In genomic region chr2:178840975-178841374, GRCm38 (mm10) we compare ENCODE assay signal across 10 mouse cellular contexts.
DNase-seq lines count a peak whose midpoint lies in the region; ATAC-seq lines count a peak whose summit lies in the region.
"Had no signal": no experiment of that assay in that cellular context is flagged by ENCODE, and none has a peak within 500 bp of the region (broad histone marks: within the 10 kb centered on the region; RNA-seq: fewer than 3 reads in every experiment).

No protein-coding gene starts in this region.

- intact Hi-C loops in heart, postnatal 36 days (cut with DNase I), result no loop called here

- H3K27me3 ChIP-seq in hindbrain, embryonic 15.5 days, result no peaks in the 10 kb centered on the region
- no peaks in the 10 kb centered on the region for H3K27me3 ChIP-seq in hindbrain, embryonic 11.5 days (ENCODE audit: control insufficient read depth, insufficient read depth, low read length)
- no peaks in the 10 kb centered on the region for H3K27me3 ChIP-seq in liver, embryonic 12.5 days (replicated peaks)
- H3K27me3 ChIP-seq: CH12.LX had no signal

- H3K9ac ChIP-seq in hindbrain, embryonic 15.5 days, result no peak overlapping the region
- no peak overlapping the region for H3K9ac ChIP-seq in hindbrain, embryonic 11.5 days (ENCODE audit: low read depth, low read length)
- no peak overlapping the region for H3K9ac ChIP-seq in liver, embryonic 12.5 days
- H3K9ac ChIP-seq: limb, embryonic 15.5 days had no signal

- peak; percentile 49 for ATAC-seq in hindbrain, embryonic 15.5 days (ENCODE audit: low FRiP score, low read depth)
- no peak for ATAC-seq in hindbrain, embryonic 11.5 days (ENCODE audit: low FRiP score)
- no peak for ATAC-seq in liver, embryonic 12.5 days

- no peaks in the 10 kb centered on the region for H3K36me3 ChIP-seq in hindbrain, embryonic 15.5 days
- no peaks in the 10 kb centered on the region for H3K36me3 ChIP-seq in hindbrain, embryonic 11.5 days (ENCODE audit: control insufficient read depth, insufficient read depth, low read length)
- H3K36me3 ChIP-seq in liver, embryonic 12.5 days, result no peaks in the 10 kb centered on the region
- H3K36me3 ChIP-seq: limb, embryonic 15.5 days had no signal

- no peak for DNase-seq in hindbrain, embryonic 11.5 days (ENCODE audit: low spot score)
- peak; percentile 64 for DNase-seq in brain, adult 2 months (ENCODE audit: low read depth, low spot score)
- DNase-seq in gastrocnemius, adult 18-20 months (ENCODE audit: low spot score), result peak; percentile 75
- DNase-seq in heart, postnatal 36 days, result peak; percentile 65 to 76
- DNase-seq in ovary, postnatal 14 days (ENCODE audit: low spot score), result no peak
- no peak for DNase-seq in spleen, adult 18-20 months

- H3K9me3 ChIP-seq in hindbrain, embryonic 15.5 days, result no peaks in the 10 kb centered on the region
- H3K9me3 ChIP-seq in hindbrain, embryonic 11.5 days (ENCODE audit: control insufficient read depth, low read length), result no peaks in the 10 kb centered on the region
- no peaks in the 10 kb centered on the region for H3K9me3 ChIP-seq in liver, embryonic 12.5 days (replicated peaks)
- H3K9me3 ChIP-seq: limb, embryonic 15.5 days had no signal

- whole genome bisulfite sequencing in hindbrain, embryonic 15.5 days, result 47% methylated on average over 2 of the region's 2 CpGs
- WGBS in hindbrain, embryonic 11.5 days, result 73% methylated on average over 2 of the region's 2 CpGs
- WGBS in liver, embryonic 12.5 days (ENCODE audit: insufficient replicate concordance), result 46% methylated on average over 2 of the region's 2 CpGs

- H3K27ac ChIP-seq in hindbrain, embryonic 15.5 days (replicated peaks), result no peak overlapping the region
- no peak overlapping the region for H3K27ac ChIP-seq in hindbrain, embryonic 11.5 days (ENCODE audit: low read depth, low read length)
- no peak overlapping the region for H3K27ac ChIP-seq in liver, embryonic 12.5 days
- H3K27ac ChIP-seq: limb, embryonic 15.5 days had no signal

- no peak overlapping the region for H3K4me3 ChIP-seq in hindbrain, embryonic 15.5 days
- H3K4me3 ChIP-seq in hindbrain, embryonic 11.5 days (ENCODE audit: low read depth, low read length), result no peak overlapping the region
- no peak overlapping the region for H3K4me3 ChIP-seq in liver, embryonic 12.5 days
- H3K4me3 ChIP-seq: limb, embryonic 15.5 days had no signal

- peaks cover 26% of the 10 kb centered on the region for H3K4me1 ChIP-seq in hindbrain, embryonic 15.5 days (replicated peaks)
- no peaks in the 10 kb centered on the region for H3K4me1 ChIP-seq in hindbrain, embryonic 11.5 days (replicated peaks; ENCODE audit: control insufficient read depth, insufficient read depth, low read length)
- no peaks in the 10 kb centered on the region for H3K4me1 ChIP-seq in liver, embryonic 12.5 days

- no peak overlapping the region for H3K4me2 ChIP-seq in hindbrain, embryonic 15.5 days
- no peak overlapping the region for H3K4me2 ChIP-seq in hindbrain, embryonic 11.5 days (replicated peaks; ENCODE audit: low read depth, low read length)
- H3K4me2 ChIP-seq in liver, embryonic 12.5 days, result no peak overlapping the region
- H3K4me2 ChIP-seq: limb, embryonic 15.5 days had no signal

Comparison
In these comparisons a context has a peak if more than half of its experiments do, and no peak if none do; other contexts are left out.
1. DNase-seq: peak in brain, adult 2 months (single experiment), gastrocnemius, adult 18-20 months (single experiment) and heart, postnatal 36 days (2 of 2); none in hindbrain, embryonic 11.5 days (single experiment), ovary, postnatal 14 days (single experiment) and spleen, adult 18-20 months (0 of 2).